17 mouse cellular contexts compared by ENCODE assay signal in the genomic region with DNA sequence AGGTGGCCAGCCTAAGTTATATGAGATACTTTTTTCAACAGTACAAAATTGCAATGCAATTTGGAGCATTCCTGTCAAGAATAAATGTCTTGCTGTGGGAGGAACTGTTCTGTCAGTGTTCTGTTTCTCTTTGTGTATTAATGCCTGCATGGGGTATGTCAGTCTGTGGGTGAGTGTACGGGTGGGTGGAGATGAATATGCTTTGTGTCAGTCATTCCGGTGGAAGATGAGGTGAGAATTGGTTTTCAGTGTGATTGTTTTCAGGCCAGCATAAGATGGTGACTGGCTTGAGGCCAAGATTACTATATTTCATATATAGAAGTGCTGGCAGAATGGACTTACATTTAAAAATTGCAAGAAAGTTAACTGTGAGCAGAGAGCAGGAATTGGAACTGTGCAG.
DNase-seq lines count a peak whose midpoint lies in the region; ATAC-seq lines count a peak whose summit lies in the region.
"Had no signal": no experiment of that assay in that cellular context is flagged by ENCODE, and none has a peak within 500 bp of the region (broad histone marks: within the 10 kb centered on the region; RNA-seq: fewer than 3 reads in every experiment).

No protein-coding gene starts in this region.

- ATAC-seq in embryonic facial prominence, embryonic 14.5 days (ENCODE audit: low read depth): no peak
- ATAC-seq: CD4-positive, CD25-positive, alpha-beta regulatory T cell, adult 4 months; liver, embryonic 12.5 days had no signal

- H3K9me3 ChIP-seq in embryonic facial prominence, embryonic 14.5 days (ENCODE audit: control insufficient read depth, low read length): no peaks in the 10 kb centered on the region
- H3K9me3 ChIP-seq in embryonic facial prominence, embryonic 10.5 days: no peaks in the 10 kb centered on the region
- H3K9me3 ChIP-seq: G1E; limb, embryonic 10.5 days; liver, embryonic 12.5 days; midbrain, embryonic 12.5 days had no signal

- 44% methylated on average over 2 of the region's 2 CpGs for WGBS in embryonic facial prominence, embryonic 14.5 days
- WGBS in embryonic facial prominence, embryonic 10.5 days: 82% methylated on average over 2 of the region's 2 CpGs

- no peak overlapping the region for H3K4me2 ChIP-seq in embryonic facial prominence, embryonic 14.5 days (ENCODE audit: low read depth, low read length)
- H3K4me2 ChIP-seq: liver, embryonic 12.5 days; lung, embryonic 14.5 days; midbrain, embryonic 12.5 days had no signal

- H3K9ac ChIP-seq in embryonic facial prominence, embryonic 14.5 days (ENCODE audit: low read depth, low read length): no peak overlapping the region
- H3K9ac ChIP-seq: liver, embryonic 12.5 days; lung, embryonic 14.5 days; midbrain, embryonic 12.5 days had no signal

- H3K4me1 ChIP-seq in embryonic facial prominence, embryonic 14.5 days (ENCODE audit: control insufficient read depth, insufficient read depth, low read length): no peaks in the 10 kb centered on the region
- H3K4me1 ChIP-seq in embryonic facial prominence, embryonic 10.5 days: no peaks in the 10 kb centered on the region
- H3K4me1 ChIP-seq: limb, embryonic 10.5 days; liver, embryonic 12.5 days; midbrain, embryonic 12.5 days had no signal

- DNase-seq in embryonic facial prominence, embryonic 14.5 days (ENCODE audit: low spot score): peak; percentile 3
- no peak for DNase-seq in embryonic facial prominence, embryonic 10.5 days (ENCODE audit: low spot score)
- peak; percentile 3 for DNase-seq in layer of hippocampus, adult 11-12 months (ENCODE audit: low spot score)
- DNase-seq in layer of hippocampus, adult 9-10 months (ENCODE audit: low spot score): no peak
- DNase-seq in right cerebral cortex, adult 18-20 months: peak; percentile 37
- no peak for DNase-seq in right cerebral cortex, postnatal 14 days
- DNase-seq in right cerebral cortex, postnatal 36 days (ENCODE audit: low spot score in 2 of 2): peak; percentile 10 to 47
- DNase-seq in gastrocnemius, postnatal 14 days: no peak
- DNase-seq: gastrocnemius, adult 2 months; lung, embryonic 14.5 days; thymus, adult 18-20 months had no signal

- H3K27me3 ChIP-seq in embryonic facial prominence, embryonic 14.5 days (replicated peaks; ENCODE audit: control insufficient read depth, insufficient read depth, low read length): no peaks in the 10 kb centered on the region
- H3K27me3 ChIP-seq in embryonic facial prominence, embryonic 10.5 days (replicated peaks; ENCODE audit: low read depth, poor library complexity, severe bottlenecking): no peaks in the 10 kb centered on the region
- H3K27me3 ChIP-seq: liver, embryonic 12.5 days; midbrain, embryonic 12.5 days had no signal

- no peaks in the 10 kb centered on the region for H3K36me3 ChIP-seq in embryonic facial prominence, embryonic 14.5 days (ENCODE audit: control insufficient read depth, insufficient read depth, low read length)
- H3K36me3 ChIP-seq in embryonic facial prominence, embryonic 10.5 days (replicated peaks): no peaks in the 10 kb centered on the region
- H3K36me3 ChIP-seq: G1E; limb, embryonic 10.5 days; liver, embryonic 12.5 days; midbrain, embryonic 12.5 days had no signal

- intact Hi-C loops in gastrocnemius, postnatal 14 days (cut with DNase I; ENCODE audit: low total_unique reads): no loop called here

- H3K27ac ChIP-seq in embryonic facial prominence, embryonic 14.5 days (replicated peaks; ENCODE audit: low read depth, low read length): no peak overlapping the region
- H3K27ac ChIP-seq in embryonic facial prominence, embryonic 10.5 days (replicated peaks): no peak overlapping the region
- H3K27ac ChIP-seq: gastrocnemius, adult 2 months; limb, embryonic 10.5 days; liver, embryonic 12.5 days; macrophage; midbrain, embryonic 12.5 days had no signal

- H3K4me3 ChIP-seq in embryonic facial prominence, embryonic 14.5 days (ENCODE audit: low read depth, low read length): no peak overlapping the region
- H3K4me3 ChIP-seq in embryonic facial prominence, embryonic 10.5 days: no peak overlapping the region
- H3K4me3 ChIP-seq: gastrocnemius, adult 2 months; limb, embryonic 10.5 days; liver, embryonic 12.5 days; midbrain, embryonic 12.5 days had no signal

Comparison
In these comparisons a context has a peak if more than half of its experiments do, and no peak if none do; other contexts are left out.
1. DNase-seq: peak in embryonic facial prominence, embryonic 14.5 days (single experiment), layer of hippocampus, adult 11-12 months (single experiment), right cerebral cortex, adult 18-20 months (single experiment) and right cerebral cortex, postnatal 36 days (2 of 2); none in embryonic facial prominence, embryonic 10.5 days (single experiment), layer of hippocampus, adult 9-10 months (single experiment), right cerebral cortex, postnatal 14 days (single experiment) and gastrocnemius, postnatal 14 days (single experiment).